Mouse (Mus musculus) embryo, embryonic 9.5 days (tissue): ENCODE measurements around the gene Upk1b.
"Not testable (repeated sequence)": the region's sequence is repeated elsewhere in the genome, so short reads cannot be mapped to it uniquely, and the experiment has no call there.

Experiments
- DNase-seq: peaks from one replicate; pipeline ENCODE4 v3.0.0-alpha.2; 2017; ENCODE audit errors: extremely low spot score

The Upk1b gene

DNA sequence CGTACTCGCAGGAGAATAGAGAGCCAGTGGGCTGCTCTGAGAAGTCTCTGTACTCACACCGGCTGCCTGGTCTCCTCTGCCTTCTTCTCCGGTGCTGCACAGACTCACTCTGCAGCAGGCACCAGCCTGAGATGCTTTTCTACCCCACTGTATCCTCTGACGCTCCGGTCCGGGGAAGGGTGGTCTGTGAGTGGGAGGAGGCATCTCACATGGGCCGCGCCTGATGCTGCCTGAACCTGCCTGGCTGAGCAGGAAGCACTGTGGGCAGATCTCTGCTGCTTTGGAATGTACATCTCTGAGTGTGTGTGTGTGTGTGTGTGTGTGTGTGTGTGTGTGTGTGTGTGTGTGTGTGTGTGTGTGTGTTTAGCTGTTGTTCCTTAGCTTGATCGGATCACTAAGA is at the start of gene Upk1b:
Gene Upk1b, minus strand, starts transcription at position 238 of the 400 bp plus-strand sequence.
- peak; percentile 33 for DNase-seq

- DNase-seq = no peak
These were observed 28.5 kb upstream of the Upk1b start, which contains the start of gene 4930435E12Rik for GRCm38 (mm10) chr16:38828649-38829048. 4930435E12Rik (minus strand) TSS chr16:38828749.

- peak; percentile 60 for DNase-seq
These were observed 12.4 kb upstream of the Upk1b start for GRCm38 (mm10) chr16:38812521-38812920.

DNA sequence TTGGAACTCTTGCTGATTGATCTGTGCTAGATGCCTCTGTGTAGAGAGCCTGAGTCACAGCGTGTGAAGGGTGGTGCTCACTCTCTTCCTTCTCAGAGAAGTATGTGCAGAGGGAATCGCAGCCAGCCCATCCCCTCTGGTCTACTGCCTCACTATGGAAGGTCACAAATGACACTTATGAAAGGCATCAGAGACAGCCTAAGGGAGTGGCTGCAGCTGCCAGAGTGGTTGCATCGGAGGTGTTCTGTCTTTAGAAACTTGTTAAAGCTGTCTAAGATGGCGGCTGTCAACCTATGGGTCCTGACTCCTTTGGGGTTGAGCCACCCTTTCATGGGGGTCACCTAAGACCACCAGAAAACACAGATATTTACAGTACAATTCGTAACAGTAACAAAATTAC is 10.1 kb upstream of the Upk1b start:
- no peak for DNase-seq

DNA sequence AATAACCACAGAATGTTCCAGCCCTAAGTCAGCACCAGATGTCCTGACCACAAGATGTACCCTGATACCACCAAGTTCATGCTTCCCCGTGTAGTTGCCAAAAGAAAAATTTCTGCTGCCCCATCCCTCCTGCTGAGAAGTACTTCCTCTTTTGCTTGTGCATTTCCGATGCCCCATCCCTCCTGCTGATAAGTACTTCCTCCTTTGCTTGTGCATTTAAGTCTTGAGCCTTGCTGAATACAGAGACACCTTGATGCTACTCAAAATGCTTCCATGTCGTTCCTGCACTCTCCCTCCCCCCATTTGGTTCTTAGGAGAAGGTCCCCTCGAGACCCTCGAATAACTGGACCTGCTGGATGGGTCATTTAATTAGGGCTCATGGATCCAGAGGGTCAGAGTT is 7.7 kb upstream of the Upk1b start:
- DNase-seq = not testable (repeated sequence)

DNA sequence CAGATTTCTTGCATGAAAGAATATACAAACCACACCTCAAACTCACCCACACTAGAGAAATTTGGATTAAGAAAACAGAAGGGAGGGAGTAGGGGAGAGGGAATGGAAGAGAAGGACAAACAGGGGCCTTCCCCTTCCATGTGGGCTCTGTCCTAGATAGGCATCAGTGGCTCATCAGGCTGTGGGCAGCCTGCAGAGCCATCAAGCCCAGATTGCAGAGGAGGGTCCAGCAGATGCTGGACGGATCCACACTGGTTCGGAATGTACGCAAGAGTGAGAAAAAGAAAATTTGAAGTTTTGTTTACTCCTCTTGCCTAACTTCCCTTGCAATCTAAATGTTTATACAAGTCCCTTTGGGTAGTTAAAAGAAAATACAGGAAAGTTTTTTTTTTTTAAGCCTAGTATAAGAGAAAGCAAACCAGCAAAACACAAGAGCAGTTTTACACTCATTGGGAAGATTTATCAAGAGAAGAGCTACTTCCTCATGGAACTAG is 1.1 kb downstream of the Upk1b start:
- no peak for DNase-seq

- DNase-seq = no peak
These were observed 7.0 kb downstream of the Upk1b start for GRCm38 (mm10) chr16:38793120-38793519.

DNA sequence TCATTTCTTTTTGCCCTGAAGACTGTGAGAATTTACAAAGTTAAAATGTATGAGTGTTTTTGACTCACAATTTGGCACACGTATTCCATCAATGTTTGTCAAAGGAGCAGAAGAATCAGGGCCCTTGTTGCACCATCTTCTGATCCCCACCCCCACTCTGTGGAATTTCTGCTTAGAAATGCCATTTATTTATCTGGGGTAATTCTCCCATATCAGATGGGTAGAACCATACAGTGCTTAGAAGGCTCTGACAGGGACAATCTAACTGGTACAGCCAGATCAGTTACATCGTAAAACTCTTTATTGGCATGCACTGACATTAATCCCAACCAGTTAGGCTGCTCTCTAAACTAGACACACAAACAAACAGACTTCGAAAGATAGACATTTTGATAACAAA is 10.2 kb downstream of the Upk1b start:
- no peak for DNase-seq

GRCm38 (mm10) chr16:38789016-38789415 is 11.1 kb downstream of the Upk1b start:
- no peak for DNase-seq

DNA sequence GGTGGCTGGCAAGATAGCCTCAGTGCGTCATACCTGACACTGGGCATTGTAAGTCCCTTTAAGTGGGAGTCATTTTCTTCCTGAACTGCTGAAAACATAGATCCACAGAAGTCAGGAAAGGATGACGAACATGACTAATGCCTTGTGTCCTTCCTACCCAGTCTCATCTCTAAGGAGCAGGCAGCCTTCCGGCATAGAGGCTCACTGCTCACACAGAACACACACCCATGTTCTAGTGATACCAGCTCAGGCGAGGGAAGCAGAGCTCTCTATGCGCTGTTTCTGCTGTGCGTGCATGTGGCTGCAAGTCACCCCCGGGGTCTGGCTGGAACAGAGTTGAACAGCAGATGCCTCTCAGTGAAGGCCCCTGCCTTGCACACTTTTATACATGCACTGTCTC is 14.8 kb downstream of the Upk1b start:
- no peak for DNase-seq

DNA sequence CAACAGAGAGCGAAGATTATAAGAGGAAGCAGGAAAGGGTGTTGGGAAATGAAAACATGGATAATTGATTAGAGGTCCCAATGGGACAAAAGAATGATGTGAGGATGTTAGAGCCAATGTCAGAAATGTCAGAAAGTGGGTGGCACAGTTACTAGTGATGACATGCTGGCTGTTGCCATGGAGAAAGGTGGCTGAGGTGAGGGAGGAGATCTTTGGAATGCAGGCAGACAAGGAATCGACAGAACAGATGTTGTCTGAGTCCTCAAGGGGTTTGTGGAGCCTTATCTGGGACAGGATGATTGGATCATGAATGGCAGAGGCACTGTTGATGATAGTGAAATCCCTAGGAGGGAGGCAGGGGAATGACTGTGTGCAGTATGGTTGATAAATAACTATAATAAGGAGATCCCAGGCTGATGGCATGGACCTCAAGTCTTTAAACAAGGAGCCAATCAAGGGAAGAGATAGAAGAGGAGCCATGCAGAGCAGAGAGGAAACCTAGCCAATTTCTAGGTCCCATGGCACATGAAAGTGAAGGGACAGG is 17.5 kb downstream of the Upk1b start:
- DNase-seq = no peak

GRCm38 (mm10) chr16:38781946-38782345 is 18.2 kb downstream of the Upk1b start:
- DNase-seq = no peak

- DNase-seq = no peak
These were observed 19.1 kb downstream of the Upk1b start for GRCm38 (mm10) chr16:38780960-38781572.

DNA sequence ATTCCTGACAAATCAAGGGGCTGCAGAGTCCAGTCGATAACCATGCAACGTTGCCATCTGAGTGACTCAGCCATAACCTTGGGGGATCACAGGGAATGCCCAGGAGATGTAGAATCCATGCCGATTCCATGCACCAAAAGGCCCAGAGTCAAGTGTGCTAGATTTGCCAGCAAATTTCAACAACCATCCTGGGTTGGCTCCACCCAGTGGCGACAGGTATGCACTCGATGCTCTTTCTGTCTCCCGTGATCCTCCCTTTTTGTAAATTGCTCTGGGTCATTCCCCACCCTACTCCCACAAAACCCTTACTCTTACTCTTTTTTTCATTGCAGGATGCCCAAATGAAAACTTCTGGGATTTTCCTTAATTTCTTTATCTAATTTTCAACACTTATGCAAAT is 23.8 kb downstream of the Upk1b start:
- no peak for DNase-seq

DNA sequence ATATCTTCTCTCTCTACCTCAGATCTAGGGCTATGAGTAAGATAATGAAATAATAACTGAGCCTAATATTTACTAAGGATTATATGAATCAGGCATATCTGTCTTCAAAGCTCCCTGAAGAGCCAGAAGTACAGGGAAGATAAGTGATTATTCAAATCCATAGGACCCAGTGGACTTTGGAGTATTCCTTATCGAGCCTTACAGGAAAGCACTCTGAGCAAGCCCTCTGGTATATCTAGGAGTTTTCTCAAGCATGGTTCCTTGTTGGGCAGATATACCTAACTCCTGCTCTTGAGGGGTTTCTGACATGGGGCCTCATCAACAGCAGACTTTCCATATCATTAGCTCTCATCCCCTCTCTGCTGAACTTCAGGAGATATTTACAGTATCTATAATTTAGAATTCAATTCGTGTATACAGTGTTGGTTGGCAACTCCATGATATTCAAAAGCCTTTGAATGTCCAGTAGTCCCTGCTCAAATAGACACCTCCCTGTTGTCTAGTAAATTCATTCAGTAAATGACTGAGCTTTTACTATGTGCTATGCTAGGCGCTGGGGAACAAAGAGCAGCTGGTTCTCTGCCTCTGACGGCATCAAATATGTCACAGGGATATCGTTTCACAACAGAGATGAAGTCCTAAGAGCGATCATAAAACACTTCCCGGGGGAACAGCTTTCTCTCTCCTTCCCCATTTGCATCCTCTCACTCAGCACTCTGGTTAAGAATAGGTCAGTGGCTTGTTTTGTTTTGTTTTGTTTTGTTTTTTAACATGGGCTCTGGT is 25.0 kb downstream of the Upk1b start:
- DNase-seq = no peak

- no peak for DNase-seq
These were observed 27.1 kb downstream of the Upk1b start for GRCm38 (mm10) chr16:38772906-38773496.

DNA sequence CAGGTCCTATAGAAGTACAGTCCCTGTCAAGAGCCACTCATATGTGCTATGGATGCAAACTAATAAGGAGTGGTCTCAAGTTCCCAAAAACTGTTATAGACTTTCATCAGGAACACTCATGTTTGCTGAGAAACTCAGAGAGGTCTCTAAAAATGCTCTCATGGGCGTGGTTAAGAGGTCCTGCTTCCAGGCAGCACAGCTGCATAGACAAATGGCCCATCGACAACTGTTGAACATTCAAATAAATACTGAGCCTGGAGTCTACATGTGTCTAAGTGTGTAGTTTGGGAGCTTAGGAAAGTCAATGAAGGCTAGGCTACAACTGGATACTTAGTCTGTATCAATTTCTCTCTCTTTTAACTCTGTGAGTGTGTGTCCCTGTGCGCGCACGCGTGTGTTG is 29.0 kb downstream of the Upk1b start:
- no peak for DNase-seq

DNA sequence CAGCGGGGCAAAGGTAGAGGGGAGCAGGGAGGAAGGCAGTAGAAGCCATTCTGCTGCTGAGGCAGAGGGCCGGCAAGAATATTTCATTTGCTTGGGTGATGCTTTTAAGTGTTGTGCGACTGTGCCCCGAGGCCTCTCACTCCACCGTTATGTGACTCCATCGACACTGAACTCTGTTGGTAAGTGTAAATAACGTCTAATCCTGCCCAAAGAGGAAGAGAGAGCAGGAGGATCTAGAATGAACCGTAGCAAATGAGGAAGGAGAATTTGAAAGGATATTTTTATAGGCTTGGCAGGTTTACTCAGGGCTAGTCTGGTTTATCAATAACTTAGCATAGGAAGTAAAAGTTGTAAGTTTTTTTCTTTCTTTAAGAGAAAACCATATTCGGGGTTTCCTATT is 30.6 kb downstream of the Upk1b start:
- no peak for DNase-seq

- DNase-seq = no peak
These were observed 31.7 kb downstream of the Upk1b start for GRCm38 (mm10) chr16:38768386-38768785.

GRCm38 (mm10) chr16:38767761-38768160 is 32.4 kb downstream of the Upk1b start:
- DNase-seq = no peak

DNA sequence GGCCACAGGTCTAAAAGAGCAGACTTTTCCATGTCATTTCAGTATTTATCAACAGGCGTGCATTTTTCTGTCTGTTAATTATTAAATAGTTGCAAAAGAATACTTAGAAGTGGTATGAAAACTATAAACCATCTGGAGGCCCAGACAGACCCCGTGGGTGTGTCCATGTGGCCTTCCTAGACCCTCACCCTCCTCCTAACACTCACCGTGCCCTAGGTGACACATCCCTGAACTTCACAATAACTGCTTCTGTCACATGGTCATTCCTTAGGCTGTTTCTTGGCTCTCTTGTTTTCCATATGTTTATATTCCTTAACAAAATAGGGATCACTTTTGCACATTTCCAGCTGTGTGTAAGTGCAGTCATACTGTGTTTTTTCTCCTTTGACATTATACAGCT is 33.5 kb downstream of the Upk1b start:
- DNase-seq = no peak

DNA sequence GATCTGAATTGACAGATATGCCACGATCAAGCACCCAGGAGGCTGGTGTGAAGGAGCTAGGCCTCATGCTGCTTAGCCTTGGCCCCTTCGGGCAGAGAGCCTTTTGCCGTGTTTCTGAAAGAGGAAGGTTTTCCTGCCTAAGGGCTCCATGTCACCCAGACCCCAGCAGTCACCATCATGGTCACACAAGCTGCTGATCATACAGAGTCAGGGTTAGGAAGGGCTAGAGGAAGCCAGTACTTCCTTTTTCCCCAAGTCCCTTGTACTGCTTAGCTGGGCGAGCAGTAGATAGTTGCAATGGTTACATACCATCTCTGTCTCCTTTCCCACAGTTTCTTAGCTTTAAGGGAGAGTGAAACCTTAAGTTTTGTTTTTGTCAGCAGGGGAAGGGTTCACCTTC is 36.6 kb downstream of the Upk1b start:
- no peak for DNase-seq

DNA sequence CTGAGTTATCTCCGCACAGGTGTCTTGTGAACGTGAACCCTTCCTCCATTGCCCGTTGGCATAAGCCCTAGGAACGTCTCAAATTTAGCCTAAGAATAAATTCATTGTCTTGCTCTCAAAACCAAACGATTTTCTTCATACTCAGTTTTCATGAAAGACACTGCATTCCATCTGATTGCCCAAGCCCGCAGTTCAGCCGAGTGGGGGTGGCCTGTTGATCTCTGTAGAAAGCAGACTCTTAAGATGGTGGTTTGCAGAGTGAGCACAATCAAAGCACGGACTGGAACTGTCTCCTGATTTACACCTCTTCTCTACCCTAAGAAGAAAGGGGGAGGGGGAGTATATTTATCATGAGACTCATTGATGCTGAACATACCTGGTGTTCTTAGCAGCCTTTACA is 37.7 kb downstream of the Upk1b start:
- DNase-seq = no peak
